Mouse (Mus musculus) E14TG2a.4 (cell line): ENCODE measurements around the gene Gm19684.
"Not testable (repeated sequence)": the region's sequence is repeated elsewhere in the genome, so short reads cannot be mapped to it uniquely, and the experiment has no call there.

Source experiments
- H3K27me3 ChIP-seq: 2 replicates; pipeline ENCODE4 v1.6.1; 2014; ENCODE audit warnings: low read length, control low read depth; ENCODE audit not compliant: insufficient read depth
- H3K36me3 ChIP-seq: 2 replicates; pipeline ENCODE4 v1.6.1; 2014; ENCODE audit warnings: low read length, control low read depth; ENCODE audit not compliant: insufficient read depth
- H3K4me1 ChIP-seq: replicated peaks from 2 replicates; pipeline ENCODE4 v1.6.1; 2014; ENCODE audit warnings: low read depth, low read length, control low read depth
- H3K4me3 ChIP-seq: replicated peaks from 2 replicates; pipeline ENCODE4 v1.5.1; 2014; ENCODE audit warnings: mild to moderate bottlenecking, low read length
- H3K9me3 ChIP-seq: 2 replicates; pipeline ENCODE4 v1.6.1; 2014; ENCODE audit warnings: low read length, control low read depth
- CTCF ChIP-seq: conservative IDR thresholded peaks from 2 replicates; pipeline ENCODE4 v1.5.1; 2014; ENCODE audit warnings: low read length
- NANOG ChIP-seq: IDR thresholded peaks from 2 replicates; pipeline ENCODE4 v1.6.1; 2014; ENCODE audit warnings: borderline replicate concordance, low read length, mixed read lengths
- POU5F1 ChIP-seq: IDR thresholded peaks from 2 replicates; pipeline ENCODE4 v1.6.1; 2014; ENCODE audit warnings: low read length, borderline replicate concordance

Gm19684 gene

GRCm38 (mm10) chr17:36131516-36132265 lies 10.2 kb downstream of the Gm19684 start:
- peaks cover 10% of the 10 kb centered on the region for H3K4me1 ChIP-seq
- H3K36me3 ChIP-seq, result no peaks in the 10 kb centered on the region
- TF ChIP-seq NANOG (no peak), CTCF (peak; percentile 33; the same call in 1 of the 2 replicates), POU5F1 (no peak)
- peaks cover 7% of the 10 kb centered on the region for H3K9me3 ChIP-seq
- H3K4me3 ChIP-seq, result no peak overlapping the region
- H3K27me3 ChIP-seq, result peaks cover 60% of the 10 kb centered on the region

GRCm38 (mm10) chr17:36135421-36136231 lies 14.1 kb downstream of the Gm19684 start:
- not testable (repeated sequence) for H3K36me3 ChIP-seq, H3K4me3 ChIP-seq, H3K4me1 ChIP-seq, H3K9me3 ChIP-seq
- H3K27me3 ChIP-seq, result peaks cover 56% of the 10 kb centered on the region

GRCm38 (mm10) chr17:36136299-36136848 lies 14.9 kb downstream of the Gm19684 start:
- H3K9me3 ChIP-seq, H3K4me3 ChIP-seq, H3K4me1 ChIP-seq, H3K36me3 ChIP-seq: not testable (repeated sequence)
- peaks cover 55% of the 10 kb centered on the region for H3K27me3 ChIP-seq

- Histone ChIP-seq H3K27me3 (peaks cover 6% of the 10 kb centered on the region), H3K4me1 (no peaks in the 10 kb centered on the region), H3K4me3 (peak overlapping the region; percentile 77), H3K36me3 (no peaks in the 10 kb centered on the region), H3K9me3 (no peaks in the 10 kb centered on the region)
- no peak for TF ChIP-seq CTCF
- no peak for TF ChIP-seq NANOG
- no peak for TF ChIP-seq POU5F1
Observed at GRCm38 (mm10) chr17:36145111-36145860, 23.8 kb downstream of the Gm19684 start.

- H3K4me1 ChIP-seq, H3K36me3 ChIP-seq, H3K9me3 ChIP-seq, H3K27me3 ChIP-seq: not testable (repeated sequence)
- H3K4me3 ChIP-seq, result peak overlapping the region; percentile 77
Observed at GRCm38 (mm10) chr17:36145861-36146156, 24.3 kb downstream of the Gm19684 start.

GRCm38 (mm10) chr17:36146937-36147336 lies 25.5 kb downstream of the Gm19684 start:
- H3K27me3 ChIP-seq, H3K4me1 ChIP-seq, H3K4me3 ChIP-seq, H3K36me3 ChIP-seq, H3K9me3 ChIP-seq: not testable (repeated sequence)

GRCm38 (mm10) chr17:36148468-36148867 lies 27.0 kb downstream of the Gm19684 start:
- H3K4me3 ChIP-seq, H3K9me3 ChIP-seq, H3K36me3 ChIP-seq, H3K4me1 ChIP-seq, H3K27me3 ChIP-seq: not testable (repeated sequence)

GRCm38 (mm10) chr17:36151200-36151599 lies 29.7 kb downstream of the Gm19684 start:
- not testable (repeated sequence) for H3K9me3 ChIP-seq, H3K4me1 ChIP-seq, H3K27me3 ChIP-seq, H3K36me3 ChIP-seq, H3K4me3 ChIP-seq
